Mouse (Mus musculus) induced T-regulatory cell, adult 2 months (primary cell): ENCODE results near the gene Fam71a.
A peak's percentile ranks its signal among the peaks of the same experiment; 100 is the strongest.

Experiments
- DNase-seq: peaks from one replicate; pipeline ENCODE4 v3.0.0-alpha.2; 2012; ENCODE audit warnings: low read depth

Fam71a gene

DNA sequence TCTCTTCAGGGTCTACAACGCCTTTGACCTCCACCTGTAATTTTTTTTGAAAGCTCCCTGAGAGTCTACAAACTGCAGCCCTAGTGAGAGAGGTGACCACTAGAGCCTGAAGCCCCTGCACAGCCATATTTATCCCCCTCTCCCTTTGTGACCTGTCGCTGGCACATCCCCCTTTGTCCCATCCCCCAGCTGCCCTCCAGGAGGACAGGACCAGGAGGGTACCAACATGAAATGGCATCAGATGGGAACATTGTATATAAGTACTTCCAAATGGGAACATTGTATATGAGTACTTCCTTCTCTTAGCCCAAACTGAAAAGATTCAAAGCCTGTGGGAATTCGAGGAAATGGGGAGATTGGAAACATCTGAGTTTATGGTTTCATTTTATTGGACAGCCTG is at the start of gene Fam71a:
Gene Fam71a, minus strand, starts transcription at position 101 of the 400 bp plus-strand sequence.
- no peak for DNase-seq

DNA sequence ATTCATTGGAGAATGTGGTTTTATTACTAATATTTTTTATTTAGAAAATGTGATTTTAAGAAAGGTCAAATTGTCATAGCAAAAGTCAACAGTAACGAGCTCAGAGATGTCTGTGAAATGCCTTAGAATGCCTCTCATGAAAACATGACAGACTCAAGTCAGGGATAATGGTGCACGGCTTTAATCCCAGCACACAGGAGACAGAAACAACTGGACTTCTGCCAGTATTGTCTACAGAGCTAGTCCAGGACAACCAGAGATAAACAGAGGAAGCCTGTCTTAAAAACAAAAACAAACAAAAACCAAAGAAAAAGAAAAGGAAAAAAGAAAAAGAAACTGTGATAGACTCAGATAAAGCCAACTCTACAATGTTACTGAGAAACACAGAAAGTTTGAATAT is 46.5 kb upstream of the Fam71a start:
- no peak for DNase-seq

DNA sequence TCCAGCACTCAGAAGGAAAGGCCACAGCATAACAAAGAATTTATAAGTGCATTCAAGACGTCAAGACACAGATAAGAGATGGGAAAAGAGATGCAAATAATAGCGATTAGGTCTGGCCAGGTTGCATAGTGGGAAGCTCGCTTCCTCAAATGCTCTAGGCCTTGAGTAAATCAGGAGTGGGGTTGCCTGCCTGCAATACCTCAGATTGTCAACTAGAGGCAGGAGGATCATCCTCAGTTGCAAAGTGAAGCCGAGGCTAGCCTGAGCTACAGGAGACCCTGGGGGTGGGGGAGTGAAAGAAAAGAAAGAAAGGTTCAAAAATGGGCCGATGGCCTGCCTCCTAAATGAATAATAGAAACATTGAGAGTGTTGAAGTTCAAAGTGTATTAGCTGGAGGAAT is 41.2 kb upstream of the Fam71a start:
- DNase-seq = no peak

DNA sequence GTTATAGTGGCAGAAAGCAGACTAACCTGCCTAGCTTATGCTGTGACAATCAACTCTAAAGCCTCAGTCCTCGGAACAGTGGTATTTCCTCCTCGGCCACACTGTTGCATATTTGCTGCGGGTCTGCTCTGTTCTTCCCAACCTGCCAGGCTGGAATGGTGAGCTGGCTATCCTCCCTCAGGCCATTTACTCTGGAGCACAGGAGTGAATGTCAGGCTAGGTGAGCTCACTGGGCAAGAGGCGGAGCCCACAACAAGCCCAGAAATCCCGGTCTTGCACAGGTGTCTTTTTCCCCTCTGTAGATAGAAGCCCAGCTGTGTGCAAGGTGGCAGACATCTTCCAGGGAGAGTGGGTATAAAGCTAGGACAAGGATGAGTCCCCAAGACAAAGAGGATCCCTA is 40.3 kb upstream of the Fam71a start:
- no peak for DNase-seq

DNA sequence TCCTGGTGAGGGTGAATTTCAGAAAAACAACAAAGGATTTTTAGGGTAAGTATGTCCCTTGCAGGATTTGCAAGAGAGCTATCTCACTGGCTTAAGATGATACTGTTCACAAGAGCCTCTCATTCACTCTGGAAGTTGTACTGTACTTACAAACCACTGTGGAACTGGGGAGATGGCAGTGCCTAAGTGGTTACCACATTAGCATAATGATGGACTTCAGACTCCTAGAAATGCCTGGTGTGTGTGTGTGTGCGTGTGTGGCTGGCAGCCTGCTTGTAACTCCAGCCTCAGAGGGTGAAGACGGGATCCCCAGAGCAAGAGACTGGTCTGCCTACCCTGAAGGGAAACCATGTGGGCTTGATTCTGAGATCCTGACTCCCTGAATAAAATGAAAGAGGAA is 38.9 kb upstream of the Fam71a start:
- DNase-seq = no peak

DNA sequence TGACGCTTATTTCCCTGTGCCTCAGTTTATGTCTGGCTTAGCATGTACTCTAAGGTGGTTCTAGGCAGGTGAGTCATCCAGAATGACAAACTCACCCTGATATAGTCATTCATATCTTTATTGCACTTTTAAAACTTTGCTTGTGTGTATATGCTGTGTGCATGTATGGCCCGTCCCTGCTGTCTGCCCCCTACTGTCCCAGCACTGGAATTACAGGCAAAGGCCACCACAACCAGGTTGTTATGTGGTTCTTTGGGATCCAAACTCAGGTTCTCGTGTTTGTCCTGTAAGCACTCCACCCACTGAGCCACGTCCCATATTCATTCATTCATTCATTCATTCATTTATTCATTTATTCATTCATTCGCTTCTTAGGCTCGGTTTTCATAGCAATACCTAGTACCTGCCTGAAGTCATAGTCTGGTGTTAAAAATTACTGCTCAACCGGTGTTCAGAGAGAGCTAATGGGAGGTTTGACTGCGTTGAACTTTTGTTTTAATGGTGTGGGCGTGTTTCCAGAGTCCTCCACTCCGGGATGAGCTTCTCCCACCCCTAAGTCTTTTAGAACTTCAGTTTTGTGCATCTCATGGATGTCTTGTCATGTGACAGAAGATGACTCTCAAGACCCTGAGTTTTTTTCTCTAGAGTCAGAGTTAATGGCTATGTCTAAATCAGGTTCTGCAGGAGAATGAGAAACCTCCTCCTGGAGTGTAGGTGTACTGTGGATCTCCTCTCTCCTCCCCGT is 37.8 kb upstream of the Fam71a start:
- no peak for DNase-seq

DNA sequence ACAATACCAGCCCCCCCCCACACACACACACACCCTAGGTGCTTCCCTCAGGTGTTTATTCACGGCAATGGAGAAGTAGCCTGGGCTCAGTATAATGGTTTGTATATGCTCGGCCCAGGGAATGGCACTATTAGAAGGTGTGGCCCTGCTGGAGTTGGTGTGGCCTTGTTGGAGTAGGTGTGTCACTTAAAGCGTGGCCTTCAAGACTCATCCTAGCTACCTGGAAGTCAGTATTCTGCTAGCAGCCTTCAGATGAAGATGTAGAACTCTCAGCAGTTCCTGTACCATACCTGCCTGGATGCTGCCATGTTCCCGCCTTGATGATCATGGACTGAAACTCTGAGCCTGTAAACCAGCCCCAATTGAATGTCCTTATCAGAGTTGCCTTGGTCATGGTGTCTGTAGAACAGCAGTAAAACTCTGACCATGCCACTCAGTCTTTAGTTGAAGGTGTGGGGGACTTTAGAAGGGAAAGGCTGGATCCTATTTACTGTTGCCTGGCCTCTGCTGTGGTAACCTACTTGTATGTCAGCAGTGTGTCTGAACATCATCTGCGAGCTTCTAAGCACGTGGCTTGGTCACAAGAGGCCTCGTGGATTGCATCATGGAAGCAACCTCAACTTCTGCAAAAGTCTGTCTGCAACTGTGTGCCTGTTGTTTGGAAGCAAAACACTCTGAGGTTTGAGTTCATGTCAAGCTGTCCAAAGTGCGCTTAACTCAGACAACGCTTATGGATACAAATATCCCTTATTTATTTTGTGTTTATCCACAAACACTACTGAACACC is 36.4 kb upstream of the Fam71a start:
- DNase-seq = no peak

DNA sequence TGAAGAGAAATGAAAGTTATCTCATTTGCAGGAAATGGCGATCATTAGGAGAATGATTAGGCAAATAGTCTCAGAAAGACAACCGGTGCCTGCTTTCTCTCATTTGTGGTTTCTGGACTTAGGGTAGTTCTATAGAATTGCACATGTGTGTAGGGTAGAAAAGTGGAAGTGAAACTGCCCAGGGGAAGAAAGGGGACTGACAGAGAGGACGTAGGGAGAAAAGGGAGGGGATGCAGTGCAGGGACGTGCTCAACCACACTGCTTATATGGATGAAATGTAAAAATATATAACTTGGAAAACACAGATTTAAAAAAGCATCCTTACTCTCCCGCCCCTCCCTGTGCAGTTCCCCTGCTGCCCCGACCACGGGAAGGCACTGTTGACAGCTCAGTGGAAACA is 33.3 kb upstream of the Fam71a start:
- no peak for DNase-seq

DNA sequence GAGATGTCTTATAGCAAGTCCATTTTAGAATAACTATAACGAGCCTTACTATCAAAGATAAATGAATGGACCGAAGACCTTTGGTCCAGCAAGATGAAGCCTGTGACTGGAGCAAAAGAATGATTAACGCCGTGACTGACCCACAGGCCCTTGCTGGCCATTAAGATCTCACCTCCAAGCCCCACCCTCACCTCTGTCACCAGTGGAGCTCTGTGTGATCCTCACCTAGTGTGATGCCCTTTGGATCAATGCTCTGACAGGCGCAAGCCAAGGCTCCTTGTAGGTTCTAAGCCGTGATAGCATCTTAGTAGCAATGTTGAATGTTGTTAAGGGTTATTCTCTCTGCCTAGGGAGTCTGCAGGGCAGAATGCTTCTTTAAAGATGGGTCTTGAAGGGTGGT is 31.4 kb upstream of the Fam71a start:
- DNase-seq = no peak

DNA sequence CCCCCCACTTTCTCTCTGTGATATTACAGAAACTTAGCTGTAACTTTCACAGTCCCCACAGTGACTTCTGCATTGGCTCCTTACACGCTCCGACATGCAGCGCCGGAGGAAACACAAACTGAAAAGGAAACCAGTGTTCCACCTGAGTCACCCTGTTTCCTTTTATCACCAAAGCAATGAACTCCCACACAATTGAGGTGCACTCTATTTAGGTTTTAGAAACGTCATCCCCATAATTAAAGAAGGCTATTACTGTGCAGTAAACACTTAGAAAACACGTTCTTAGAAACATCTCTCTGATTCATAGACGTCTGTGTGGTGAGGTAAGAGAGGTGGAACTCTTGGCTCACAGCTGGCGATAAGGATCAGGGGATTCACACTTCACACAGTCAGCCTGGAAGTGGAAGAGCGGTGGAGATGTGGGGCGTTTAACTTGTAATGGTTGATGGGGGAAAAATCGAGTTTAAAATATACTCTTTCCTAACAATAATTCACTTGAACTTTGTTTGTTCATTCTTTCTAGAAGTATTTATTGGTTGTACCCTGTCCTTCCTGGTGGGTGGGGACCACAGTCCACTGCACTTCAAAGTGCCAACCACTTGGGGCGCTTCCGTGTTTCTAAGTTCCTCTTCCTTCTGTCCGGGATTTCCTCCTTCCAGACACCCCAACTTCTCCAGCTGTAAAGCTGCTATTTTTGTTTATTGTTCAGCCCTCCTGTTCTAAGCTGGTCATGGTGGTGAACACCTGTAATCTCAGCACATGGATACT is 29.2 kb upstream of the Fam71a start:
- peak; percentile 92 for DNase-seq

DNA sequence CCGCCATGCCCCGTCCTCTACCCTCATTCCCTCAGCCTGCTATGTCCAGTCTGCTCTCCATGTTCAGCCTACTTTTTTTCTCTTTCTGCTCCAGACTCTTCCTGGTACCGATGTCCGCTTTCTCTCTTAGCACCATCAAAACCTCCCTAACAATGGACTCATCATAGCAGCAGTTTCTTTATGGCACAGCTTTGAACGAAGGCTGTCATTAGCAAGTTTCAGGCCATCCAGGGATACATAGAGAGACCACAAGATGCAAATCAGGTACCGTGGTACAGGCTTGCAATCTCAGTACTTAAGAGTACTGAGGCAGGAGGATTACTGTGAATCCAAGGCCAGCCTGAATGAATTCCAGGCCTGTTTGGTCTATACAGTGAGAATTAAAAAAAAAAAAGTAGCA is 28.1 kb upstream of the Fam71a start:
- no peak for DNase-seq

DNA sequence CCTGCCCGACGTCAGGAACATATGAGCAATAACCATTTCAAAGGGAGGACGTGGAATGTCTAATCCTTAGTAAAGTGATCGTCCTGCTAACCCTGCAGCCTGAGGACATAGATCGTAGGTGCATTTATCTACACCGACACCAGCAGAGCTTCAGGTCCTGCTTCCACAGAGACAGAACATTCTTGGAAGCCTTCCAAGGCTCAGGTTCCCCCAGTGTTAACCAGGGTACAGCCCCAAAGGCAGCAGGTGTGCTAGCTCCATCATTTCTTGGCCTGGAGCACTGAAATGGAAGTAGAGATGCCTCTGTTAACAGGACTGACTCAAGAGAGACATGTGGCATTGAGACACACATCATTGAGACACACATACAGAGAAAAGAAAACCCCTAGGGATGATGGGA is 27.6 kb upstream of the Fam71a start:
- DNase-seq = no peak

DNA sequence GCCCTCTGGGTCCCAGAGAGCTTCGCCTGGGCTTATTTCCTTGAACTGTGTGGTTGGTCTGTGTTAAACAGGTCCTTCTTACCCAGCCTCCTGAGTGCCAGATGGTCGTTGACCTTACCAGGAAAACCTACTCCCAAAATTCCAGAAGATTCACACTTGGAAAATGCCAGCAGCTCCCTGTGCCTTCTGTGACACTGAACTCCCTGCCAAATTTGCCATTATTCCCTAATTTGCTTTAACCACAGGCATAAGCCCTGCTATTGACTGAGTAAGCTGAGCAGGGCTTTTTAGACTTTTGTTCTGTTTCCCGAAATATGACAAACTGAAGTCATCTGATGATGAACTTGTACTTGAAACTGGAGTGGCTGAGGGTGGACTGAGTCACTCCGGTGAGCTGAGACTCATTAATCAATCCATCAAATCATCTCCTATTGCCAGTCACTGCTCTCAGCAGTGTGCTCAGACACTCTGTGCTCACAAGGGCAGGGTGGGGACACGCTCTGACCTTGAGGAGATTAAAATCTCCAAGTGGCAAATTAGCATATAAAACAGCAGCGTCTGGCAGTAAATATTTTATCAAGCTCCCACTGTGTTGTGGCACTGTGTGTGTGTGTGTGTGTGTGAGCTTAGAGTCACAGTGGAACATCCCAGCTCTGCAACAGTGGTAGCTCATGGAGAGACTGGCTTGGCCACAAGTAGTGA is 25.2 kb upstream of the Fam71a start:
- no peak for DNase-seq

DNA sequence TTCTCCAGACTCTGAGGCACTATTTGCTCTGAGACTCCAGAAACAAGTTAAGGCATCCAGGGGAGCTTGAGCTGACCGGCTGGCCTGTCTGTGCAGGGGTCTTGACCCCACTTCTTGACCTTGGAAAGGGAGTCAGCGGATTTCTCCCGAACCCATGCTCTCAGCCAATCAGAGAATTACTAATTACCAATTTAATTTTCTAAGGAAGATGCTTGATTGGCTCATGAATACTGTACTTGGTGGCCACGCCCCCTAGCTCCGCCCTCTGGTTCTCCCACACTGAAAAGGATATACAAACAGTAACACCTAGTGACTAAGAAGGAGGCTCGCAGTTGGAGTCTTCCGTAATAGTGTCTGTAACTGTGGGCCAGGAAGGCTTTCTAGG is 21.8 kb upstream of the Fam71a start:
- DNase-seq = peak; percentile 75

DNA sequence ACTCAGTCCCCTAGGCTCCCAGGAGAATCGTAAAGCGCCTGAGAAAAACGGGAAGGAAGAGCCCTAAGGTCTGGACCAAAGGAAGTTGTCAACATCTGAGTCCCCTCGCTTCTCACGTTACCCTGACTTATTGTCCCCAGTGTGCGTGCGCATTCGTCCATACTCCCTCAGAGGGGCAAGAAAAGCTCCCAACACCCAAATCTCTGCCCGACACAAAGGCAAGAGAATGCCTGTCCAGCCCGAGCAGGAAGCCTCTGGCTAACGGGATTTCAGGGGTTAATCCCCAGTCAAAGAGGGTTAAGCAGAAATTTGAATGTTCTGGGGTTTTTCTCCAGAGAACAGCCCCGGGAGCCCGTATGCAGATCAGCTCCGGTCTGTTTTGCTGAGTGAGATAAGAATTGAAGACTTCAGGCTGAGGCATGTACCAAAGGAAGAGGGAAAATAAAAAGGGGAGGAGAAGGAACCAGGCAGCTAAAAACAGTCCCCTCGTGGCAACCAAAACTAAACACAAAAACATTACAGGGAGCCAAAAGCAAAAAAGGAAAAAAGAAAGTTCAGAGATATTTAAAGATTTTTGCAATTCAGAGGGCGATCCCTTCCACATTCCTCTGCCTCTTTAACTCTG is 21.3 kb upstream of the Fam71a start:
- peak; percentile 66 for DNase-seq

DNA sequence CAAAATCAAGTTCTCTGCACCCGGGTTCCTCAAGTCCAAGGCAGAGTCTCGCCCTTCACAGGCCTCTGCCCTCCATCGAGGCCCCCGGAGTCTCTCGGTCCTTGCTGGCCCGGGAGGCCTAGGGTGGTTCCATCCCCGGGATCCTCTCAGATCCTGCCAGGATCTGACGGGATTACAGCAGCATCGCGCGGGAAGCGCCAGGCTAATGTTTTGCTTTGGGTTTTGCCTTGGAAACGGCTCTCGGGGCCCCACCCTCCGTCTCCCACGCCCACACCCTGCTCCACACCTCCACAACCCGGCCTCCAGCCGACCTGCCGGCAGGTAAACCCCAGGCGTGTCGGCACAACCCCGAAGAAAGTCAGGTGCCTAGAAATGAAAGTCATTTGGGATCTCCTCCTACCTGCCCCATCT is 20.2 kb upstream of the Fam71a start:
- DNase-seq = peak; percentile 69

DNA sequence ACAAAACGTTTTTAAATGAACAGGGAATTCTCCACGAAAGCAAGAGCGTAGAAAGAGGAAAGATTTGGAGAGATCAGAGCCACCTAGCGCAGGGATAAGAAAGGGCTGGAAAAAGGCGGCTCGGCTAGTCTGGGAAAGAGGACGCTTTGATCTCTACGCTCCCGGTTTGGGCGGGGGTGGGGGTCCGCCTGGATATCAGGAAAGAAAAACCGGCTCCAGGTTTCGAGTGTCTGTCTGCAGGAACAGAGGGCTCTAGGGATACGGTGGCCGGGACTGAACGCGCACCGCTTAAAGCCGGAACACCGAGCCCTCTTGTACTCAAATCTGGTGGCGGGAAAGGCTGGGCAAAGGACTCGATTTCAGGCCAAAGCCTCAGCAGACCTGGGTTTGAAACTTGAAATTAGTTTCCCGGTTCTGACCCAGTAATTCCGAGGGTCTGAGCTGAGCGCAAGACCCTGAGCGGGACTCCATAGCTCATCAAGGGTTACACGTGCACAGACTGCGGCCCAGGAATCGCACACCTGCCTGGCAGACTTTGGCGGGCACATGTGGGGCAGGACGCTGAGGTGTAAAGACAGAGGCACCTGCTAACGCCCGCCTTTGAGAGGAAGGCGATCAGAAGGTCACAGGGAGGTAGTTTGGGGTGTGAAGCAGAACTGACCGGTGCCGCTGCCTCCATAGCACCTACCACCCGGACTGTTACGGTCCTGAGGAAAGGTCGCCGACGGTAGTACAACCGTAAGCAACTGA is 19.6 kb upstream of the Fam71a start:
- peak; percentile 58 for DNase-seq

DNA sequence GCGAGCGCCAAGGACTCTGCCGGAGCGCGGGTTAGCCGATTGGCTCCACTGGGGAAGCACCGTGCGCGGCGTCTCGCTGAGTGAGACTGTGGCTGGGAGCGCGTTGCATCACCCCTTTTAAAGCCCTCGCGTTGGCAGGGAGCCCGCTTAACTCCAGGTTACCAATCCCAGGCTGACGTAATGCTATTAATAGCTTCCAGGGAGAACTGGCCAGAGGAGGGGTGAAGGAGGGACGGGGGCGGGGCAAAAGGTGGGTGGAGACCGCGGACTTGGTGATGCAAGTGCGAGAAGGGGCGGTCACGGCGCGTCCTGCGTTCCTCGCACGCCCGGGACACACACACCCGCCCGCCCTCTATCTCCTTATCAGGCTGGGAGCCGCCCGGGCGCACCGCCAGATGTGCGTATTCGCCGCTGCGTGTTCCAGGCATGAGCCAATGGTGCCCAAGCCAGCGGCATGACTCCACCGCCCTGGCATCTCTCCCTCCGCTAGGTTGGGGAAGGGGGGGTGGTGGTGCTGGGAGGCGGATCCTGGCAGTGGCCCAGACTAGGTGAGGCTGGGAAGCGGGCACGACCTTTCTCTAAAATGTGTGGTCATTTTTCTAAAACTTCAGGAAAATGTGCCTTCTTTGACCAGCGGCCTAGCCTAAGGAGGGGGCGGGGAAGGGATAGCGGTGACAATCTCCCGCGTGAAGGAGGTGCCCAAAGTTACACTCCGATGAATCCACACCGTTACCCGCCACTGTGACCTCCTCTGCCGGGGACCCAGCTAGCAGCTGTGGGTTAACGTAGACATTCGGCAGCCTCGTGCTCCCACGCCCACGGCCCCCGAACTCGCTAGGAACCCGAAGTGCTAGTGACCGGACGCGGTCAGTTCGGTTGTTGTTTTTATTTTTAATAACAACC is 18.8 kb upstream of the Fam71a start:
- DNase-seq = peak; percentile 87

DNA sequence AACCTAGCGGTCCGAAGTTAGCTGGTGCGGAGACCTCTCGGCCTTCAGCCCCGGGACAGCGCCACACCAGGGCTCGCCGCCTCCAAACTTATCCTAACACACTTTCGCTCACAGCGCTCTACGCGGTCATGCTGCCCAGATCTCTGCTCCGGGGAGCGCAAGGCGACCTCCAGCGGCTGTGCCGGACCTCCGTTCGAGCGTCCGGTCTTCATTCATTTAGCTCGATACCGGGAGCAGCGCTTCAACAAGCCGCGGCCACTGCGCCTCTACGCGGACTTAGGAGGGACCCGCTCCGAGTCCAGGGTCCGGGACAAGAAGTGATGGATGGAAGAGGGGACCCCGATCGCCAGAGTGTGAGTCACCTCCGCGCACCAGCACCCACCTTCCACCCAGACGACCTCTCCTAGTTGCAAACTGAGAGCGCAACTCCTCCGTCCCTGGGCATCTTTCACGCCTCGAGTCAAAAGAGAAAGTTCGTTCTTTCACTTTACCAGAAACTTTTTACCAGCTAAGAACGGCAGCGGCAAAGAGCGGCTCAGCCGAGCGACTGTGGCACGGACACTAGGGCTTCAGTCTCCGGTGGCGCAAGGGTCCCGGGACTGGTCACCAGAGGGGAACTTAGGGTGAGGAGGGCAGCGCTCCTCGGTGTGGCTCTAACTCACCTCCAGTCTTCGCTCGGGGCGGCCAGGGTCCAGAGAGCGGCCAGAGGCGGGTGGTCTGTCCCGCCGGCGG is 18.0 kb upstream of the Fam71a start:
- DNase-seq = peak; percentile 68
